Mouse (Mus musculus): ENCODE results near the gene Pip4k2c.

- TF ChIP-seq POLR2A (IDR thresholded peaks at IDR 0.05; ENCODE audit: low read depth, low read length) (no peak), CTCF (IDR thresholded peaks at IDR 0.05; ENCODE audit: extremely low read depth, insufficient read length, insufficient replicate concordance, low read depth, low read length) (no peak)
These were observed 28.8 kb downstream of the Pip4k2c start for GRCm38 (mm10) chr10:127182624-127183023.

All from small intestine, adult 2 months (tissue).